Mouse (Mus musculus) spleen, adult 2 months (tissue): ENCODE data around the gene Ldlrad3.

ENCODE experiments used
- CTCF ChIP-seq: fragments of 200-500 bp; IDR thresholded peaks from 2 replicates; pipeline ENCODE4 v1.5.1; 2011; ENCODE audit warnings: mild to moderate bottlenecking, inconsistent platforms; ENCODE audit not compliant: insufficient read depth, insufficient read length, insufficient replicate concordance; ENCODE audit errors: extremely low read depth
- POLR2A ChIP-seq: fragments of 200-500 bp; IDR thresholded peaks from 2 replicates; pipeline ENCODE4 v1.6.1; 2011; ENCODE audit warnings: low read depth, low read length, inconsistent platforms

DNA sequence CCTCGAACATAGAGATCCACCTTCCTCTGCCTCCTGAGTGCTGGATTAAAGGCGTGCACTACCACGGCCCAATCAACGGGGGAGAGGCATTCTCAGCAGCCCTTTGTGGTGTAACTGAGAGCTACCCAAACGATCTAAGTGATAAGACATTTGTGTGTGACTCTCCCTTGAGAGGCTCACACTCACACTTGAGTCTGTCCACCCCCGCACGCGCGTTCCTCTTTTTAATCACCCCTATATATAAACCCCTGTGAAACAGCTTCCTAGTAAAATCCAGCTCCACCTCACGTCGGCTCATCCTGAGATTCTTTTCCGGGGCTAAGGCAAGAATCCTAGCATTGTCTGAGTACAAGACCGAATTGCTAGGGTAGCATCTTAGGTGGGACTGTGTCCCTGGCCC, 277.4 kb downstream of the Ldlrad3 start:
- TF ChIP-seq CTCF (no peak), POLR2A (no peak)
